Mouse (Mus musculus): ENCODE results near the gene Serpina3i.

The Serpina3i gene

GRCm38 (mm10) chr12:104305991-104306390 is 43.1 kb downstream of the Serpina3i start:
- no peak for DNase-seq

- DNase-seq = no peak
Observed at GRCm38 (mm10) chr12:104314253-104314652, 51.3 kb downstream of the Serpina3i start, which contains the start of gene Serpina3j. Gene Serpina3j (plus strand): TSS chr12:104314553.
